Mouse (Mus musculus): Measurements from ENCODE around the gene Zbtb44. TPM values are rescaled to one million over a fixed set of nuclear protein-coding genes. Genes with fewer than 3 reads are reported as not detected.

Zbtb44 gene
- polyA plus RNA-seq, 1 experiment from 2014 or later = 5.7 TPM

DNA sequence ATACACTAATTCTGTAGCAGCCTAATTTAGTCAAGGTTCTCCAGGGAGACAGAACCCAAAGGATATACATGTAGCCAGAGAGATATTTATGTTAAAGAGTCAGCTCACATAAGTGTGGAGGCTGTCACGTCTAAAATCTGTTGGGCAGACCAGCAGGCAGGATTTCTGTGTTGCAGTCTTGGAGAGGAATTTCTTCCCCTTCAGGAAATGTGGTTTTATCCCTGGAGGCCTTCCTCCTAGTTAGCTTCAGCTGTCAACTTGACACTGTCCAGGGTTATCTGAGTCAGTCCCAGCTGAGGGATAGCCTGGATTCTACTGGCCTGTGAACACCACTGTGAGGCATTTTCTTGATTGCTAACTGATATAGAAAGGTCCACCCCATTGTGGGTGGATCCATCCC, 18.9 kb upstream of the Zbtb44 start:
- DNase-seq (ENCODE audit: low spot score, missing footprints) (no peak), ATAC-seq (ENCODE audit: low FRiP score) (no peak)
- no peaks in the 10 kb centered on the region for H3K4me1 ChIP-seq (ENCODE audit: control insufficient read depth, insufficient read depth, low read length)
- no peak overlapping the region for H3K9ac ChIP-seq (ENCODE audit: low read length)
- H3K27ac ChIP-seq (ENCODE audit: low read depth, low read length) = no peak overlapping the region
- WGBS = 66% methylated on average over 1 of the region's 1 CpGs
- H3K36me3 ChIP-seq (ENCODE audit: control insufficient read depth, insufficient read depth, low read length) = no peaks in the 10 kb centered on the region
- H3K9me3 ChIP-seq (ENCODE audit: control insufficient read depth, low read length) = no peaks in the 10 kb centered on the region
- no peaks in the 10 kb centered on the region for H3K27me3 ChIP-seq (ENCODE audit: control insufficient read depth, insufficient read depth, low read length)
- H3K4me3 ChIP-seq (ENCODE audit: low read depth, low read length) = no peak overlapping the region
- no peak overlapping the region for H3K4me2 ChIP-seq

DNA sequence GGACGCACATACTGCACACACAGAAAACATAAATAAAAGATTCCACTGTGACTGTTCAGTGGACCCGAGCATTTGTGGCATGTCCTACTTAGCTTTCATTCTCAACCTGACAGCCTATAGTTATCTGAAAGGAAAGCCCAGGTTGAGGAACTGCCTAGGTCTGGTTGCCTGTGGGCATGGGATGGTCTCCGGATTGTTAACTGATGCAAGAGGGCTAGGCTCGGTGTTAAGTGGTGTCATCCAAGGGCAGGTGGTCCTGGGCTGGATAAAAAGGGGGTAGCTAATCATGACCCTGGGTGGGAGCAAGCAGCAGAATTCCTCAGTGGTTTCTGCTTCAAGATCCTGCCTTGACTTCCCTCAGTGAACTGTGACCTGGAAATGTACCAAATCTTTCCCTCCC, 17.8 kb upstream of the Zbtb44 start:
- no peaks in the 10 kb centered on the region for H3K4me1 ChIP-seq (ENCODE audit: control insufficient read depth, insufficient read depth, low read length)
- no peaks in the 10 kb centered on the region for H3K9me3 ChIP-seq (ENCODE audit: control insufficient read depth, low read length)
- H3K4me2 ChIP-seq = no peak overlapping the region
- no peak overlapping the region for H3K9ac ChIP-seq (ENCODE audit: low read length)
- H3K36me3 ChIP-seq (ENCODE audit: control insufficient read depth, insufficient read depth, low read length) = no peaks in the 10 kb centered on the region
- H3K4me3 ChIP-seq (ENCODE audit: low read depth, low read length) = no peak overlapping the region
- H3K27me3 ChIP-seq (ENCODE audit: control insufficient read depth, insufficient read depth, low read length) = no peaks in the 10 kb centered on the region
- ATAC-seq (ENCODE audit: low FRiP score) (no peak), DNase-seq (ENCODE audit: low spot score, missing footprints) (no peak)
- WGBS = 85% methylated on average over 4 of the region's 4 CpGs
- H3K27ac ChIP-seq (ENCODE audit: low read depth, low read length) = no peak overlapping the region

DNA sequence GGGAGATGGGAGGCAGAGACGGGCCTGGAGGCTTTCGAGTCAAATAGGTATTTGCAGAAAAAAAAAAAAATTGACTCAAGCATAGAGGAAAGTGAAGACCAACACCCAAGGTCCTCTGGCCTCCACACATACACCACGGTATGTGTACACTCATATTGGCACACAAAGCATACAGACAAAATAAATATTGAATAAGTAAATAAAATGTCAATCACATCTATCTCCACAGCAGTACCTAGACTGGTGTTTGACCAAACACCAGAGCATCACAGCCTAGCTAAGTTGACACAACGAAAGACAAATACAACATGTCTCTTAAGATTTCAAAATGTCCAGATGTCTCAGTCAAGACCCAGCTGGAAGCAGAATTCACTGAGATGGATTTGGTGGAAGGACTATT, 17.0 kb upstream of the Zbtb44 start:
- 86% methylated on average over 4 of the region's 4 CpGs for WGBS

DNA sequence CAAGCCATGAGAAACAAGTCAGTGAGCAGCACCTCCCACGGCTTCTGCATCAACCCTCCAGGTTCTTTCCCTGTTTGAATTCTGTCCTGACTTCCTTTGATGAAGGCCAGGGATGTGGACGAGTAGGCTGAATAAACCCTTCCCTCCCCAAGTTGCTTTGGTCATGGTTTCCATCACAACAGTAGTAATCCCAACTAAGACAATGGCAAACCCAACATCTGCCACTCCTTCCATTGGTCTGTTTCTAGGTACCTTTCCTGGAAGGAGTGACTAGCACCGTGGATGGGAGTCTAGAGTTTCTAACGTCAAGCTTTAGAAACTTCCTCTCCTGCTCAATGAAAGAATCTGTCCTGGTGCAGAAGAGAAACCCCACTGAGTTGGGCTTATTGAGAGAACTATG, 12.8 kb upstream of the Zbtb44 start:
- 73% methylated on average over 4 of the region's 4 CpGs for WGBS
- Histone ChIP-seq H3K4me2 (no peak overlapping the region), H3K36me3 (ENCODE audit: control insufficient read depth, insufficient read depth, low read length) (no peaks in the 10 kb centered on the region)

More for the DNA sequence above, 17.0 kb upstream of the Zbtb44 start:
- no peak overlapping the region for H3K9ac ChIP-seq (ENCODE audit: low read length)
- no peak overlapping the region for H3K27ac ChIP-seq (ENCODE audit: low read depth, low read length)
- no peak for DNase-seq (ENCODE audit: low spot score, missing footprints)
- H3K9me3 ChIP-seq (ENCODE audit: control insufficient read depth, low read length) = no peaks in the 10 kb centered on the region
- no peak overlapping the region for H3K4me3 ChIP-seq (ENCODE audit: low read depth, low read length)
- no peaks in the 10 kb centered on the region for H3K36me3 ChIP-seq (ENCODE audit: control insufficient read depth, insufficient read depth, low read length)
- H3K27me3 ChIP-seq (ENCODE audit: control insufficient read depth, insufficient read depth, low read length) = no peaks in the 10 kb centered on the region
- no peak for ATAC-seq (ENCODE audit: low FRiP score)
- H3K4me1 ChIP-seq (ENCODE audit: control insufficient read depth, insufficient read depth, low read length) = no peaks in the 10 kb centered on the region
- H3K4me2 ChIP-seq = no peak overlapping the region

DNA sequence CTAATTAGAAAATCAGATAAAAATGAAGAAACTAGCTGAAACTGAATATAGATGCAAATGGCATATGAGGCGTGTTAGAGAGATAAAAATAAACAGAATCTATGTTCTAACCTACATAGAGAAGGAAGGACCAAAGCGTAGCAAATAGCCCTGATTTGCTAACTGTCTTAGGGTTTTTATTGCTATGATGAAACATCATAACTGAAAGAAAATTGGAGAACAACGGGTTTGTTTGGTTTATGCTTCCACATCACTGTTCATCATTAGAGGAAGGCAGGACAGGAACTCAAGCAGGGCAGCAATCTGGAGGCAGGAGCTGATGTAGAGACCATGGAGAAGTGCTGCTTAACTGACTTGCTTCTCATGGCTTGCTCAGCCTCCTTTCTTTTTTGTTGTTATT, 12.3 kb upstream of the Zbtb44 start:
- DNase-seq (ENCODE audit: low spot score, missing footprints) = no peak
- no peak overlapping the region for H3K27ac ChIP-seq (ENCODE audit: low read depth, low read length)
- no peak overlapping the region for H3K9ac ChIP-seq (ENCODE audit: low read length)
- H3K4me2 ChIP-seq = no peak overlapping the region
- H3K27me3 ChIP-seq (ENCODE audit: control insufficient read depth, insufficient read depth, low read length) = no peaks in the 10 kb centered on the region
- H3K4me1 ChIP-seq (ENCODE audit: control insufficient read depth, insufficient read depth, low read length) = no peaks in the 10 kb centered on the region
- WGBS = 89% methylated on average over 3 of the region's 3 CpGs
- H3K9me3 ChIP-seq (ENCODE audit: control insufficient read depth, low read length) = no peaks in the 10 kb centered on the region
- no peaks in the 10 kb centered on the region for H3K36me3 ChIP-seq (ENCODE audit: control insufficient read depth, insufficient read depth, low read length)
- no peak for ATAC-seq (ENCODE audit: low FRiP score)
- no peak overlapping the region for H3K4me3 ChIP-seq (ENCODE audit: low read depth, low read length)

More for the DNA sequence above, 12.8 kb upstream of the Zbtb44 start:
- Histone ChIP-seq H3K4me1 (ENCODE audit: control insufficient read depth, insufficient read depth, low read length) (no peaks in the 10 kb centered on the region), H3K27me3 (ENCODE audit: control insufficient read depth, insufficient read depth, low read length) (no peaks in the 10 kb centered on the region), H3K27ac (ENCODE audit: low read depth, low read length) (no peak overlapping the region), H3K9ac (ENCODE audit: low read length) (no peak overlapping the region), H3K9me3 (ENCODE audit: control insufficient read depth, low read length) (no peaks in the 10 kb centered on the region), H3K4me3 (ENCODE audit: low read depth, low read length) (no peak overlapping the region)
- ATAC-seq (ENCODE audit: low FRiP score) (no peak), DNase-seq (ENCODE audit: low spot score, missing footprints) (no peak)

DNA sequence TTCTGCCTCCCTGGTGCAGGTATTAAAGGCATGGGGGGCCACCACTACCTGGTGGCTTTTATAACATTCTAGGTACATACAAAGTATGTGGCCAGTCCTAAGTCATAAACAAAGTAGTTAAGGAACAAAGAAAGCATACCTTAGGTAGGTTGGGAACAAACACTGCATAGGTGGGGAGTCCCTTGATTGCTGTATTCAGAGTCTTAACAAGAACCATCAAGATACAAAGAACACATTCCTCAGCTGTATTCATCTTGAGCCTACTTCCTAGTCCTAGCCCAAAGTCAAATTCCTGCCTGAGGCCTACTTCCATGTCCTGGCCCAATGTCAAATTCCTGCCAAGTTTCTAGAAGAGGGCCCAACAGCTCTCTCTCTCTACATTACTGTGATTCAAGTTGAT, 11.7 kb upstream of the Zbtb44 start:
- no peak for DNase-seq (ENCODE audit: low spot score, missing footprints)
- no peak for ATAC-seq (ENCODE audit: low FRiP score)
- no peaks in the 10 kb centered on the region for H3K36me3 ChIP-seq (ENCODE audit: control insufficient read depth, insufficient read depth, low read length)
- H3K4me3 ChIP-seq (ENCODE audit: low read depth, low read length) = no peak overlapping the region
- no peak overlapping the region for H3K27ac ChIP-seq (ENCODE audit: low read depth, low read length)
- no peak overlapping the region for H3K4me2 ChIP-seq
- no peak overlapping the region for H3K9ac ChIP-seq (ENCODE audit: low read length)
- no peaks in the 10 kb centered on the region for H3K9me3 ChIP-seq (ENCODE audit: control insufficient read depth, low read length)
- H3K27me3 ChIP-seq (ENCODE audit: control insufficient read depth, insufficient read depth, low read length) = no peaks in the 10 kb centered on the region
- no peaks in the 10 kb centered on the region for H3K4me1 ChIP-seq (ENCODE audit: control insufficient read depth, insufficient read depth, low read length)

DNA sequence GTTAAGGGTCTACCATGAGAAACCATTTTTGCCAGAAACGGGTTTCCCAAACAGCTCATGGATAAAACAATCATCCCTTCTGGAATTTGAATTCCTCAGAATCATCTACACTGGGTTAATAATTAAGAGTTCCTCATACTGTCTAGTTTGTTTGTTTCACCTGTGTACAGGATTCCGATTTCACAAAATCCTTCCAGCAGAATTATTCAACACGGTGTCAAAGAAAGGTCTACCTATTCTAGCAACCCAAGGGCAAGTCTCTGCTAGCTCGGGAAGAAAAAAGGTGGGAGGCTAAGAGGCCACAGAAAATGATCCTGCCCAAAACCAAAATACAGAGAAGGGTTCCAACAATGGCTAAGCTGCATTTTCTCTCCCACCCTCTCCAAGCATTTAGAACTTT, 2.2 kb upstream of the Zbtb44 start:
- WGBS = 85% methylated on average over 4 of the region's 4 CpGs
- no peak overlapping the region for H3K27ac ChIP-seq (ENCODE audit: low read depth, low read length)
- no peaks in the 10 kb centered on the region for H3K9me3 ChIP-seq (ENCODE audit: control insufficient read depth, low read length)
- ATAC-seq (ENCODE audit: low FRiP score) (no peak), DNase-seq (ENCODE audit: low spot score, missing footprints) (no peak)
- no peak overlapping the region for H3K9ac ChIP-seq (ENCODE audit: low read length)
- no peaks in the 10 kb centered on the region for H3K36me3 ChIP-seq (ENCODE audit: control insufficient read depth, insufficient read depth, low read length)
- no peaks in the 10 kb centered on the region for H3K27me3 ChIP-seq (ENCODE audit: control insufficient read depth, insufficient read depth, low read length)
- H3K4me1 ChIP-seq (ENCODE audit: control insufficient read depth, insufficient read depth, low read length) = peaks cover 8% of the 10 kb centered on the region; the same call in 1 of the 2 replicates
- H3K4me3 ChIP-seq (ENCODE audit: low read depth, low read length) = no peak overlapping the region
- H3K4me2 ChIP-seq = no peak overlapping the region

DNA sequence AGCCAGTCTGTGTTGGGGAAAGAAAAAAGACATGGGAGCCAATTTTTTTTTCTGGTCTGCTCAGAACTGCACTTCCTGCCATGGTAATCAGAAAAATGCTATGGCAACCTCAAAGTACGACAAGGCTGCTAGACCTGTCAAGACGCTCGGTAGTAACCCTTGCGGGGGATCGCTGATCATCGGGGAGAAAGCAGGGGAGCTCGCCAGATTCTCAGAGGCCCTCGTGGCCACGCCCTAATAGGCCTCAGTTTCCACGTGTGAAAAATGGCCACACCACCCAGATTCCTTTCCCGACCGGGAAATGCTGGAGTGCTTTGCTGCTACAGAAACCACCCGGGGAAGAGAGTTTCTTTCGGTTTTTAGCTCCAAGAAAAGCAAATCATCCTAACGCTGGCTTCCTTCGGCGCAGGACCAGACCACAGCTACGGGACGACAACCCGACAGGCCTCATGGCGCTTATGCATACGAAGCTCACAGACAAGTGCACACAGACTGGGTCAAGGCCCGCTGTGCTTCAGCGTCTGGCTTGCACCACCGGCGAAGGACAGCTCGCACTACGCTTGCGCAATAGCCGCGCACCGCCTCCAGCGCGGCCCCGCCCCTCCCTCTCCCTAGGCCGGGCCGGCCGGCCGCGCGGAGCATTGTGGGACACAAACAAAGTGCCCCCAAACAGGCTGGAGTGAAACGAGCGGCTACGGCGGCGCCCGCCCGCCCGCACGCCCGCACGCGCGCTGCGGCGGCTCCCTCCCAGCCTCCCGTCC, 513 bp upstream of the Zbtb44 start:
- Histone ChIP-seq H3K27me3 (ENCODE audit: control insufficient read depth, insufficient read depth, low read length) (no peaks in the 10 kb centered on the region), H3K4me2 (peak overlapping the region; percentile 76), H3K4me3 (ENCODE audit: low read depth, low read length) (peak overlapping the region; percentile 87), H3K4me1 (ENCODE audit: control insufficient read depth, insufficient read depth, low read length) (peaks cover 8% of the 10 kb centered on the region; the same call in 1 of the 2 replicates), H3K9ac (ENCODE audit: low read length) (peak overlapping the region; percentile 95), H3K9me3 (ENCODE audit: control insufficient read depth, low read length) (no peaks in the 10 kb centered on the region), H3K36me3 (ENCODE audit: control insufficient read depth, insufficient read depth, low read length) (no peaks in the 10 kb centered on the region), H3K27ac (ENCODE audit: low read depth, low read length) (peak overlapping the region; percentile 97)
- DNase-seq (ENCODE audit: low spot score, missing footprints) (peak; percentile 99), ATAC-seq (ENCODE audit: low FRiP score) (peak; percentile 98)
- WGBS = under 1% methylated on average over 57 of the region's 57 CpGs

DNA sequence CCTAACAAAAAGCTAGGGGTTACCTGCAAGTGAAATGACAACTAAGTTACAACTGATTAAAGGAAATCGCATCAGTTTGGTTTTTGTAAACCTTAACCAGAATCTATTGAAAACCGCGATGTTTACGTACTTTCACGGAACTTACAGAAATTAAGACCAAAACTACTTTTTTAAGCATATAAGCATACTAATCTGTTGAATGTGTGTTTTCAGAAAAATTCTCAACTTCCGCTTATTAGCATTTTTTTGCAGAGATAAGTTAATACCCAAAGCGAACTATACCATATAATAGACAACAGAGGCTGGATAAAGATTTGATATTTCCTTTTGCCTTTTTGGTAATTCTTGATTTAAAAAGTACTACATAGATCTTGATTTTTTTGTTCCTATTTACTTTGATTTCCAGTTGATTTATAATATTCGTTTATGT, 985 bp downstream of the Zbtb44 start:
- DNase-seq (ENCODE audit: low spot score, missing footprints) (no peak), ATAC-seq (ENCODE audit: low FRiP score) (no peak)
- H3K4me1 ChIP-seq (ENCODE audit: control insufficient read depth, insufficient read depth, low read length) = peaks cover 8% of the 10 kb centered on the region; the same call in 1 of the 2 replicates
- H3K9me3 ChIP-seq (ENCODE audit: control insufficient read depth, low read length) = no peaks in the 10 kb centered on the region
- no peak overlapping the region for H3K27ac ChIP-seq (ENCODE audit: low read depth, low read length)
- H3K27me3 ChIP-seq (ENCODE audit: control insufficient read depth, insufficient read depth, low read length) = no peaks in the 10 kb centered on the region
- 18% methylated on average over 8 of the region's 8 CpGs for WGBS
- H3K36me3 ChIP-seq (ENCODE audit: control insufficient read depth, insufficient read depth, low read length) = no peaks in the 10 kb centered on the region
- peak overlapping the region; percentile 95 for H3K9ac ChIP-seq (ENCODE audit: low read length)
- H3K4me2 ChIP-seq = peak overlapping the region; percentile 76
- H3K4me3 ChIP-seq (ENCODE audit: low read depth, low read length) = peak overlapping the region; percentile 87
